27 mouse cellular contexts compared by ENCODE assay signal in the genomic region with DNA sequence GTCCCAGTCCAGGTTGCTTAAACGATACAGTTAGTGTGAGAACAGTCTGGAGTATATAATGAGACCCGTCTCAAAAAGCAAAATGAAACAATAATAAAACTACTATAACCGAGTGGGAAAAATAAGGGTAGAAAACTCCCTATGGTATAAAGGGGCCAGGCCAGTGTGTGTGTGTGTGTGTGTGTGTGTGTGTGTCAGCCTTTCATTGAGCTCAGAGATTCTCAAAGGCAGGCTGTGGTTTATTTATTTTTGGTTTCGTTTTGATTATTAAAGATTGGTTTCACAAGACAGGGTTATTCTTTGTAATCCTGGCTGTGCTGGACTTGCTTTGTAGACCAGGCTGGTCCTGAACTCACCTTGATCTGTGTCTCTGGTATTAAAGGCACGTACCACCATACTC. TPM values are rescaled to one million over a fixed set of nuclear protein-coding genes. Genes with fewer than 3 reads are reported as not detected.
A peak's percentile ranks its signal among the peaks of the same experiment; 100 is the strongest.
DNase-seq lines count a peak whose midpoint lies in the region; ATAC-seq lines count a peak whose summit lies in the region.
"Had no signal": no experiment of that assay in that cellular context is flagged by ENCODE, and none has a peak within 500 bp of the region (broad histone marks: within the 10 kb centered on the region; RNA-seq: fewer than 3 reads in every experiment).

No protein-coding gene starts in this region.

- H3K27me3 ChIP-seq in embryonic facial prominence, embryonic 10.5 days (replicated peaks; ENCODE audit: low read depth, poor library complexity, severe bottlenecking): no peaks in the 10 kb centered on the region
- H3K27me3 ChIP-seq: embryonic facial prominence, embryonic 12.5 days; embryonic facial prominence, embryonic 15.5 days; heart, embryonic 13.5 days; intestine, embryonic 15.5 days had no signal

- WGBS in embryonic facial prominence, embryonic 10.5 days: 88% methylated on average over 5 of the region's 5 CpGs

- DNase-seq in 416B (ENCODE audit: low read depth): peak; percentile 23
- DNase-seq in CD4-positive, CD25-positive, alpha-beta regulatory T cell, adult 2 months (ENCODE audit: low read depth, low spot score): peak; percentile 56
- DNase-seq in urinary bladder, postnatal 25 days (ENCODE audit: low spot score): no peak
- DNase-seq in left cerebral cortex, postnatal 10 days (ENCODE audit: extremely low spot score in 1 of 2, low spot score in 2 of 2): no peak
- no peak for DNase-seq in urinary bladder, postnatal 4 days (ENCODE audit: low spot score in 2 of 2)
- DNase-seq in embryonic facial prominence, embryonic 10.5 days (ENCODE audit: low spot score): no peak
- DNase-seq: adrenal gland, postnatal 10 days; adrenal gland, postnatal 36 days; cerebellum, adult 18-20 months; cerebellum, adult 9-10 months; cerebellum, postnatal 14 days; forebrain, postnatal 0 days; gastrocnemius, adult 2 months; gastrocnemius, postnatal 25 days; heart, adult 2 months; heart, postnatal 14 days; heart, postnatal 4 days had no signal

- H3K9me3 ChIP-seq in embryonic facial prominence, embryonic 10.5 days: no peaks in the 10 kb centered on the region
- H3K9me3 ChIP-seq: embryonic facial prominence, embryonic 12.5 days; embryonic facial prominence, embryonic 15.5 days; heart, embryonic 10.5 days; heart, embryonic 13.5 days; intestine, embryonic 15.5 days had no signal

- H3K4me3 ChIP-seq in embryonic facial prominence, embryonic 10.5 days: no peak overlapping the region
- H3K4me3 ChIP-seq: embryonic facial prominence, embryonic 12.5 days; embryonic facial prominence, embryonic 15.5 days; gastrocnemius, adult 2 months; heart, adult 2 months; heart, embryonic 10.5 days; heart, embryonic 13.5 days; intestine, embryonic 15.5 days had no signal

- peaks cover 4% of the 10 kb centered on the region; the same call in 1 of the 2 replicates for H3K4me1 ChIP-seq in embryonic facial prominence, embryonic 10.5 days
- H3K4me1 ChIP-seq: embryonic facial prominence, embryonic 12.5 days; embryonic facial prominence, embryonic 15.5 days; heart, embryonic 10.5 days; heart, embryonic 13.5 days; intestine, embryonic 15.5 days had no signal

- intact Hi-C loops in left cerebral cortex, postnatal 10 days (cut with DNase I): no loop called here

- H3K36me3 ChIP-seq in embryonic facial prominence, embryonic 10.5 days (replicated peaks): no peaks in the 10 kb centered on the region
- H3K36me3 ChIP-seq: embryonic facial prominence, embryonic 12.5 days; embryonic facial prominence, embryonic 15.5 days; heart, embryonic 10.5 days; heart, embryonic 13.5 days; intestine, embryonic 15.5 days had no signal

- no peak overlapping the region for H3K27ac ChIP-seq in embryonic facial prominence, embryonic 10.5 days (replicated peaks)
- H3K27ac ChIP-seq: embryonic facial prominence, embryonic 12.5 days; embryonic facial prominence, embryonic 15.5 days; gastrocnemius, adult 2 months; heart, adult 2 months; heart, embryonic 10.5 days; heart, embryonic 13.5 days; hindbrain, embryonic 14.5 days; hindbrain, postnatal 0 days; intestine, embryonic 15.5 days had no signal

- ATAC-seq in activated CD4-positive, CD25-positive, alpha-beta regulatory T cell, adult 4 months: peak; percentile 85
- ATAC-seq in inflammation-experienced regulatory T-cells, adult 6 months: peak; percentile 90
- ATAC-seq: forebrain, embryonic 14.5 days; forebrain, postnatal 0 days; hindbrain, postnatal 0 days; intestine, embryonic 15.5 days had no signal

RNA-seq across cellular contexts. Expression of a gene that starts 8.7 kb away (rescaled TPM):
- 1 to 10 TPM; 1.6 to 1.8 TPM for polyA plus RNA-seq in activated CD4-positive, CD25-positive, alpha-beta regulatory T cell, adult 4 months (2017; shearing (Covaris generic))
- 1 to 10 TPM in 2 of 3 experiments, under 1 TPM in 1; 0.94 to 5.9 (median 1.2) TPM for polyA plus RNA-seq in inflammation-experienced regulatory T-cells, adult 6 months (2017; shearing (Covaris generic))
- 10 to 100 TPM; 30.0 to 30.1 TPM for total RNA-seq in left cerebral cortex, postnatal 10 days (2021)
- polyA plus RNA-seq in embryonic facial prominence, embryonic 10.5 days (2016; fragmentation: Nextera tagmentation; extraction: Ambion mirVana): 19.0 and 21.8 TPM in 2 replicates

Comparison
In these comparisons a context has a peak if more than half of its experiments do, and no peak if none do; other contexts are left out.
1. DNase-seq: peak in 416B (single experiment) and CD4-positive, CD25-positive, alpha-beta regulatory T cell, adult 2 months (single experiment); none in urinary bladder, postnatal 25 days (single experiment), left cerebral cortex, postnatal 10 days (0 of 2), urinary bladder, postnatal 4 days (0 of 2) and embryonic facial prominence, embryonic 10.5 days (single experiment).